In the genomic region with DNA sequence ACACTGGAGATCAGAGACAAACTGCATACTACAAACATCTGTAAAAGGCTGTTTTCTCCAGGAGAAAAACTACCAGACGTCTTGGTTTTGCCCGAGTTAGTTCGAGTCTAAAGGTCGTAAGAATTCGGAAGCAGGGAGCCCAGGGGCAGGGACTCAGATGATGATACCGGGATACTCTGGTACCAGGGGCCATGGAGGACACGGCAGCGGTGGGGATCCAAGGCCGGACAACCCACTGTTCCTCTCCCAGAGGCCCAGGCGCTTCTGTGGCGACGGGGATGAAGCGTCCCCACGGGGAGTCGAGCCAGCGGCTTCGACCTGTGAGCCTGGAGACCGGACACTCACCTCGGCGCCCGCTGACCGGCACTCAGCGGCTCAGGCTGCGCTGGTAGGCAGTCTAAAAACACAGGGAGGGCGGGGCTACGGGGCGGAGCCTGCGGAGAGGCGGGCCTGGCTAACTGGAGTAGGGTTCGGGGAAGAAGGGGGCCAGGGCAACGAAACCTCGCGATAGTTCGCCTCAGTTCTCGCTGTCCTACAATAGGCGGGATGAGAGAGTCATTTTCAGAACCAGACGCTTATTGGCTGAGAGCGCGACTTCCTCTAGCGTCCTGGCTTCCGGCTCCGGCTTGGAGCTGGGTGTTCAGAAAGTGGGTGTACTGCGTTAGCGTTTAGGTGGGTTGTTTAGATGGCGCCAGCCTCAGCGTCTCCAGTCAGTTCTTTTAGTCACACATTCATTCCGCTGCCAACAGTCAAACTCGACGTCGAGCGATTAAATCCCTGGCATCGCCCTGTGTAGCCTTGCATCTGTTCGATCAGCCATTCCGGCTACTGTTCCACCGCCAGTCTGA, we compare ENCODE assay signal across 1 mouse cellular context.
A peak's percentile ranks its signal among the peaks of the same experiment; 100 is the strongest.
TF ChIP-seq lines count a peak whose summit lies in the region.

A gene (minus strand): TSS at position 436 of the 848 bp plus-strand sequence.

TF ChIP-seq in CH12.LX, 34 proteins besides CTCF, POLR2A, EP300 and RAD21 (continued from another document):
- peak; percentile 39; the same call in 1 of the 2 replicates for TF ChIP-seq NRF1 (IDR thresholded peaks at IDR 0.05; ENCODE audit: low read depth, low read length)
- TF ChIP-seq ZC3H11A (IDR thresholded peaks at IDR 0.05; ENCODE audit: low read depth, low read length): no peak
- TF ChIP-seq USF2 (conservative IDR thresholded peaks at IDR 0.05; ENCODE audit: low read depth, low read length): no peak
- TF ChIP-seq RCOR1 (conservative IDR thresholded peaks at IDR 0.05; ENCODE audit: low read depth, low read length): no peak
- TF ChIP-seq JUN (IDR thresholded peaks at IDR 0.05; ENCODE audit: insufficient read depth, low read depth, low read length): no peak
- TF ChIP-seq MYC (IDR thresholded peaks at IDR 0.05; ENCODE audit: low read depth, low read length): 0 out of 2 replicates have a peak, but pooled peaks have one; percentile 28
- TF ChIP-seq MAZ (IDR thresholded peaks at IDR 0.05; ENCODE audit: low read depth, low read length): no peak
- TF ChIP-seq BHLHE40 (IDR thresholded peaks at IDR 0.05; ENCODE audit: low read depth, low read length): no peak
- TF ChIP-seq HCFC1 (IDR thresholded peaks at IDR 0.05; ENCODE audit: low read depth, low read length): peak; percentile 80
- TF ChIP-seq ELF1 (IDR thresholded peaks at IDR 0.05; ENCODE audit: low read depth, low read length): peak; percentile 87
- 0 out of 2 replicates have a peak, but pooled peaks have one; percentile 13 for TF ChIP-seq MEF2A (IDR thresholded peaks at IDR 0.05; ENCODE audit: borderline replicate concordance, low read depth, low read length)
- TF ChIP-seq TCF12 (IDR thresholded peaks at IDR 0.05; ENCODE audit: low read depth, low read length): peak; percentile 78
- TF ChIP-seq POLR2AphosphoS2 (IDR thresholded peaks at IDR 0.05; ENCODE audit: low read depth, low read length): peak; percentile 88; the same call in 1 of the 2 replicates
- TF ChIP-seq MXI1 (IDR thresholded peaks at IDR 0.05; ENCODE audit: low read depth, low read length): peak; percentile 39; the same call in 1 of the 2 replicates
- 0 out of 2 replicates have a peak, but pooled peaks have one; percentile 22 for TF ChIP-seq MAX (IDR thresholded peaks at IDR 0.05; ENCODE audit: low read length)
- peak; percentile 97 for TF ChIP-seq NELFE (IDR thresholded peaks at IDR 0.05; ENCODE audit: low read depth, low read length)
- TF ChIP-seq CHD1 (IDR thresholded peaks at IDR 0.05; ENCODE audit: low read depth, low read length): no peak
- TF ChIP-seq JUND (conservative IDR thresholded peaks at IDR 0.05; ENCODE audit: low read depth, low read length): no peak
TF ChIP-seq in CH12.LX: peak in this region for 16.
